Mouse (Mus musculus): ENCODE data around the gene Ptpn11. TPM values are rescaled to one million over a fixed set of nuclear protein-coding genes. Genes with fewer than 3 reads are reported as not detected.
A peak's percentile ranks its signal among the peaks of the same experiment; 100 is the strongest.
"Not testable (repeated sequence)": the region's sequence is repeated elsewhere in the genome, so short reads cannot be mapped to it uniquely, and the experiment has no call there.

Gene Ptpn11
- polyA plus RNA-seq, 1 experiment from 2014 or later: 21.5 TPM

DNA sequence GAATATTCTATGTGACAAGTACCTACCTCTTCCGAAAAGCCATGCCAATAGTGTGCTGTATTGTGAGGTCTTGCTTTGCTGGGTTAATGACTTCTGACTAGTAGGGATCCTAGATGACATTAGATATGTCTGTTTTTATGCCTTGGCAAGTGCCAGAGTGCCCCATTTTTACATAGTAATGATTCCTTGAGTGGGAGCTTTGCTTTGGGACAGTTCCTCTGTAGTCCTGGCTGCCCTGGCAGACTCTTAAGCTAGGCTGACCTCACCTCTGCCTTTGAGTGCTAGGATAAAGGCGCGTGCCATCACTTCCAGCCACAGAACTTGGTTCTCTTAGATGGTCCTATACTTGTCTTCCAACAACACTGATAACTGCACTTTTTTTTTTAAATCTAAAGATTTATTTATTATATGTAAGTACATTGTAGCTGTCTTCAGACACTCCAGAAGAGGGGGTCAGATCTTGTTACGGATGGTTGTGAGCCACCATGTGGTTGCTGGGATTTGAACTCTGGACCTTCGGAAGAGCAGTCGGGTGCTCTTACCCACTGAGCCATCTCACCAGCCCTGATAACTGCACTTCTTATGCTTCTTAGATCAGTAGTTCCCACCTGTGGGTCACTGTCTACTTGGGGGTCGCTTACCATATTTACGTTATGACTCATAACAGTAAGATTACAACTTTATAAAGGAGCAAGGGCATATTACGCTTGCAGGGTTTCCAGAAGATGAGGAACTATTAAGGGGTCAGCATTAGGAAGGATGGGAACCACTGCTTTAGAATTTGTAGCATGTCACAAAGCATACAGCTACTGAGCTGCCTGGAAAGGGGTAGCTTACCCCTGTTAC, 18.8 kb upstream of the Ptpn11 start:
- peaks cover 66% of the 10 kb centered on the region for H3K36me3 ChIP-seq (ENCODE audit: control insufficient read depth, insufficient read depth, low read length)
- no peak for DNase-seq (ENCODE audit: low spot score)
- WGBS: 87% methylated on average over 9 of the region's 9 CpGs
- ATAC-seq (replicated peaks; ENCODE audit: low FRiP score): no peak
- H3K4me2 ChIP-seq: no peak overlapping the region
- peaks cover 22% of the 10 kb centered on the region for H3K4me1 ChIP-seq (replicated peaks; ENCODE audit: control insufficient read depth, insufficient read depth, low read length)
- H3K9ac ChIP-seq (ENCODE audit: low read depth, low read length): no peak overlapping the region
- H3K9me3 ChIP-seq (ENCODE audit: control insufficient read depth, low read length): no peaks in the 10 kb centered on the region
- no peaks in the 10 kb centered on the region for H3K27me3 ChIP-seq (replicated peaks; ENCODE audit: control insufficient read depth, insufficient read depth, low read length)
- H3K27ac ChIP-seq (ENCODE audit: low read depth, low read length): no peak overlapping the region
- no peak overlapping the region for H3K4me3 ChIP-seq (ENCODE audit: low read depth, low read length)

DNA sequence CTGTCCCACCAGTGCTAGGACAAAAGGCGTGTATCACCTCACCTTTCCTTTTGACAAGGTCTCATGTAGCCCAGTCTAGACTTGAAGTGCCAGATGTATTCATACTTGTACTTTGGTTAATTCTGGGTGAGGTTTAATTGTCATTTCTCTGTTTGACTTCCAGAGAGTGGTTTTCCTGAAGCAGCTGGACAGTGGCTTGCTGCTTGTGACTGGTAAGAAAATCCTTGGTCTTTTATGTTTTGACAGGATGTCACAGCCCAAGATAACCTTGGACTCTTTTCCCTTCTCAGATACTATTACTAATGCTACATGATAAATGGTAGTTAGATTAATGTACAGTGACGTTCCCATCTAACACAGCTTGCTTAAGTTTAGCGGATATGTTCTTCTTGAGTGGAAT, 15.8 kb upstream of the Ptpn11 start:
- Histone ChIP-seq H3K9me3 (ENCODE audit: control insufficient read depth, low read length) (no peaks in the 10 kb centered on the region), H3K9ac (ENCODE audit: low read depth, low read length) (0 out of 2 replicates have a peak overlapping the region, but pooled peaks have one; percentile 100), H3K27me3 (replicated peaks; ENCODE audit: control insufficient read depth, insufficient read depth, low read length) (no peaks in the 10 kb centered on the region), H3K4me2 (peak overlapping the region; percentile 84), H3K36me3 (ENCODE audit: control insufficient read depth, insufficient read depth, low read length) (peaks cover 58% of the 10 kb centered on the region), H3K27ac (ENCODE audit: low read depth, low read length) (0 out of 2 replicates have a peak overlapping the region, but pooled peaks have one; percentile 19), H3K4me1 (replicated peaks; ENCODE audit: control insufficient read depth, insufficient read depth, low read length) (peaks cover 22% of the 10 kb centered on the region), H3K4me3 (ENCODE audit: low read depth, low read length) (peak overlapping the region; percentile 98)
- WGBS: 69% methylated on average over 3 of the region's 3 CpGs
- ATAC-seq (replicated peaks; ENCODE audit: low FRiP score): no peak
- DNase-seq (ENCODE audit: low spot score): no peak

GRCm38 (mm10) chr5:121206540-121206939, 15.3 kb upstream of the Ptpn11 start:
- Histone ChIP-seq H3K4me3 (ENCODE audit: low read depth, low read length) (peak overlapping the region; percentile 98), H3K27me3 (replicated peaks; ENCODE audit: control insufficient read depth, insufficient read depth, low read length) (no peaks in the 10 kb centered on the region), H3K9me3 (ENCODE audit: control insufficient read depth, low read length) (no peaks in the 10 kb centered on the region), H3K4me1 (replicated peaks; ENCODE audit: control insufficient read depth, insufficient read depth, low read length) (peaks cover 22% of the 10 kb centered on the region), H3K36me3 (ENCODE audit: control insufficient read depth, insufficient read depth, low read length) (peaks cover 54% of the 10 kb centered on the region), H3K4me2 (peak overlapping the region; percentile 84), H3K9ac (ENCODE audit: low read depth, low read length) (peak overlapping the region; percentile 100), H3K27ac (ENCODE audit: low read depth, low read length) (peak overlapping the region; percentile 91)
- DNase-seq (ENCODE audit: low spot score): no peak
- ATAC-seq (replicated peaks; ENCODE audit: low FRiP score): no peak
- whole genome bisulfite sequencing: 77% methylated on average over 9 of the region's 9 CpGs

- H3K9me3 ChIP-seq (ENCODE audit: control insufficient read depth, low read length); ATAC-seq (replicated peaks; ENCODE audit: low FRiP score); DNase-seq (ENCODE audit: low spot score); H3K27me3 ChIP-seq (replicated peaks; ENCODE audit: control insufficient read depth, insufficient read depth, low read length): not testable (repeated sequence)
- peak overlapping the region; percentile 91; the same call in 1 of the 2 replicates for H3K27ac ChIP-seq (ENCODE audit: low read depth, low read length)
- peak overlapping the region; percentile 100 for H3K9ac ChIP-seq (ENCODE audit: low read depth, low read length)
- peaks cover 44% of the 10 kb centered on the region for H3K36me3 ChIP-seq (ENCODE audit: control insufficient read depth, insufficient read depth, low read length)
- peaks cover 22% of the 10 kb centered on the region for H3K4me1 ChIP-seq (replicated peaks; ENCODE audit: control insufficient read depth, insufficient read depth, low read length)
- WGBS: 53% methylated on average over 8 of the region's 10 CpGs
- H3K4me2 ChIP-seq: peak overlapping the region; percentile 84
- H3K4me3 ChIP-seq (ENCODE audit: low read depth, low read length): peak overlapping the region; percentile 98
Measured at GRCm38 (mm10) chr5:121205537-121206130, 14.4 kb upstream of the Ptpn11 start.

DNA sequence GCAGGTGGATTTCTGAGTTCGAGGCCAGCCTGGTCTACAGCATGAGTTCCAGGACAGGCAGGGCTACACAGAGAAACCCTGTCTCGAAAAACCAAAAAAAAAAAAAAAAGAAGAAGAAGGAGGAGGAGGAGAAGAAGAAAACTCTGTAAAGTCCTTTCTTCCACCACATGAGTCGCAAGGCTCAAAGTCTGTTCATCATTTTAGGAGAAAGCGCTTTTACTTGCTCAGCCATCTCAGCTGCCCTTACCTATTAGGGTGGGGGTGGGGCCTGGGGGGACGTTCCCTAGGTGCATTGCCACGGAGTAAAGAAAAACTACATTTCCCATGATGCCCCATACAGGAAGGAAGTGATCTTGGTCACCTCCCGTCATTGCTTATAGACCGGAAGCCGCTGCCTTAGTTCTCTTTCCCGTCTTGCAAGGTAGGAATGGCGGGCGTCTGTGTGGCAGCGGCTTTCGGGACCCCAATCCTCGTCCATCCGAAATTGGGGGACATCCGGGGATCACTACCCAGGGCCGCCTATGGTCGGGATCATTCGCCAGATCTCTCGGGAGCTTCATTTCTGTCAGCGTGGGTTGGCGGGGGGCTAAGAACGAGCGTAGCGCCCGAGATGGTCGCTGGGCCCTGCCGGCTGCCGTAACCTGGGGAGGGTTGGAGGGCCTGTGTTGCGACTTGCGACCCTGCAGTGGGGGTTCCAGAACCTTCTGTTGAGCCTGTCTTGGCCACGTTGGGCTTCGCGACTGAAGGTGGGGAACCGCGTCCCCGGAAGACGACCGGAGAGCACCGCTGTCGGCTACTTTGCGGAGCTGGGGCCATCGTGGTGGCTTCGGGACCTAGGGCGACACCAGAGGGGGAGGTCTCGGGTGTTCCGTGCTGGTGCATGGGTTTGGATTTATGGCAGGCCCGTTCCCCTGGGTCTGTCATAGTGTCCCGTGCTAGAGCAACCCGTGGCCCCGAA, 13.2 kb upstream of the Ptpn11 start, which contains the start of gene Rpl6:
Gene Rpl6 (plus strand): TSS at position 350 of the 958 bp plus-strand sequence.
- H3K27me3 ChIP-seq (replicated peaks; ENCODE audit: control insufficient read depth, insufficient read depth, low read length): no peaks in the 10 kb centered on the region
- ATAC-seq (replicated peaks; ENCODE audit: low FRiP score): peak; percentile 86
- peaks cover 34% of the 10 kb centered on the region for H3K36me3 ChIP-seq (ENCODE audit: control insufficient read depth, insufficient read depth, low read length)
- H3K9ac ChIP-seq (ENCODE audit: low read depth, low read length): peak within 1 kb of the TSS; percentile 100
- peak within 1 kb of the TSS; percentile 98 for H3K4me3 ChIP-seq (ENCODE audit: low read depth, low read length)
- DNase-seq (ENCODE audit: low spot score): peak; percentile 79
- 1% methylated on average over 52 of the region's 52 CpGs for WGBS
- peak within 1 kb of the TSS; percentile 91 for H3K27ac ChIP-seq (ENCODE audit: low read depth, low read length)
- H3K9me3 ChIP-seq (ENCODE audit: control insufficient read depth, low read length): no peaks in the 10 kb centered on the region
- H3K4me2 ChIP-seq: peak within 1 kb of the TSS; percentile 84
- peaks cover 23% of the 10 kb centered on the region for H3K4me1 ChIP-seq (replicated peaks; ENCODE audit: control insufficient read depth, insufficient read depth, low read length)

- Histone ChIP-seq H3K36me3 (ENCODE audit: control insufficient read depth, insufficient read depth, low read length) (peaks cover 18% of the 10 kb centered on the region), H3K4me1 (replicated peaks; ENCODE audit: control insufficient read depth, insufficient read depth, low read length) (peaks cover 28% of the 10 kb centered on the region), H3K27me3 (replicated peaks; ENCODE audit: control insufficient read depth, insufficient read depth, low read length) (no peaks in the 10 kb centered on the region), H3K4me3 (ENCODE audit: low read depth, low read length) (no peak overlapping the region), H3K27ac (ENCODE audit: low read depth, low read length) (no peak overlapping the region), H3K4me2 (no peak overlapping the region), H3K9me3 (ENCODE audit: control insufficient read depth, low read length) (no peaks in the 10 kb centered on the region), H3K9ac (ENCODE audit: low read depth, low read length) (no peak overlapping the region)
- ATAC-seq (replicated peaks; ENCODE audit: low FRiP score) (no peak), DNase-seq (ENCODE audit: low spot score) (no peak)
- whole genome bisulfite sequencing: 83% methylated on average over 1 of the region's 1 CpGs
Measured at GRCm38 (mm10) chr5:121202467-121202866, 11.3 kb upstream of the Ptpn11 start.

GRCm38 (mm10) chr5:121201739-121202138, 10.5 kb upstream of the Ptpn11 start:
- WGBS: 37% methylated on average over 3 of the region's 3 CpGs

DNA sequence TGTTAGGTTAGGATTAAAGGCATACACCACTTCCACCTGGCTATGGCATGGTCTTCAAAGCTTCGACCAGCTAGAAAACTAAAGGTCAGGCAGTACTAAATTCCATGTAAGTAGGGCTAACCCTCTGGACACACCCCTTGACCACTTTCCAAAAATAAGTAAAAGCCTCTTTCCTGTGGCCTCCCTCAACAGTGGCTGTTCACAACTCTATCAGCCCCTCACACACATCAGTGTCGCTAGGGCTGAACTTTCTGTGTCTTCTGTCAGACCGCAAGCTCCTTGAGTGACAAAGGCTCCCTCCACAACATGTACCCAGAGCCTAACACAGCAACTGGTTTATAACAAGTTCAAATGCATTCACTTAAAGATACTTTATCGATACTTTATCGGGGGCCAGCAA, 7.2 kb upstream of the Ptpn11 start:
- ATAC-seq (replicated peaks; ENCODE audit: low FRiP score) (peak; percentile 53), DNase-seq (ENCODE audit: low spot score) (no peak)
- no peaks in the 10 kb centered on the region for H3K36me3 ChIP-seq (ENCODE audit: control insufficient read depth, insufficient read depth, low read length)
- H3K4me2 ChIP-seq: peak overlapping the region; percentile 18
- H3K27ac ChIP-seq (ENCODE audit: low read depth, low read length): peak overlapping the region; percentile 71
- H3K27me3 ChIP-seq (replicated peaks; ENCODE audit: control insufficient read depth, insufficient read depth, low read length): no peaks in the 10 kb centered on the region
- no peak overlapping the region for H3K4me3 ChIP-seq (ENCODE audit: low read depth, low read length)
- 40% methylated on average over 5 of the region's 5 CpGs for WGBS
- no peak overlapping the region for H3K9ac ChIP-seq (ENCODE audit: low read depth, low read length)
- peaks cover 28% of the 10 kb centered on the region for H3K4me1 ChIP-seq (replicated peaks; ENCODE audit: control insufficient read depth, insufficient read depth, low read length)
- H3K9me3 ChIP-seq (ENCODE audit: control insufficient read depth, low read length): no peaks in the 10 kb centered on the region

More at GRCm38 (mm10) chr5:121201739-121202138, 10.5 kb upstream of the Ptpn11 start:
- ATAC-seq (replicated peaks; ENCODE audit: low FRiP score) (no peak), DNase-seq (ENCODE audit: low spot score) (no peak)
- Histone ChIP-seq H3K4me1 (replicated peaks; ENCODE audit: control insufficient read depth, insufficient read depth, low read length) (peaks cover 32% of the 10 kb centered on the region), H3K4me3 (ENCODE audit: low read depth, low read length) (no peak overlapping the region), H3K27ac (ENCODE audit: low read depth, low read length) (no peak overlapping the region), H3K27me3 (replicated peaks; ENCODE audit: control insufficient read depth, insufficient read depth, low read length) (no peaks in the 10 kb centered on the region), H3K36me3 (ENCODE audit: control insufficient read depth, insufficient read depth, low read length) (peaks cover 11% of the 10 kb centered on the region), H3K9me3 (ENCODE audit: control insufficient read depth, low read length) (no peaks in the 10 kb centered on the region), H3K9ac (ENCODE audit: low read depth, low read length) (no peak overlapping the region), H3K4me2 (no peak overlapping the region)

Measured in liver, embryonic 11.5 days (tissue).